Mouse (Mus musculus): ENCODE results near the gene Fer1l4. TPM values are rescaled to one million over a fixed set of nuclear protein-coding genes. Genes with fewer than 3 reads are reported as not detected.

The Fer1l4 gene
- total RNA-seq, 2 experiments from 2014 or later = not detected

GRCm38 (mm10) chr2:156007888-156008532, 44.7 kb downstream of the Fer1l4 start, which contains the start of the genes 6430550D23Rik and Ergic3:
Gene 6430550D23Rik, minus strand, starts transcription at chr2:156007977.
Gene Ergic3, plus strand, starts transcription at chr2:156008045.
- peak; percentile 99 to 100 for DNase-seq

- no peak for DNase-seq
Measured at GRCm38 (mm10) chr2:156005393-156005792, 47.4 kb downstream of the Fer1l4 start.

GRCm38 (mm10) chr2:155991863-155992321, 60.9 kb downstream of the Fer1l4 start:
- DNase-seq = peak; percentile 14 to 59

- DNase-seq = no peak
Measured at GRCm38 (mm10) chr2:155991151-155991550, 61.6 kb downstream of the Fer1l4 start.

- DNase-seq = no peak
Measured at GRCm38 (mm10) chr2:155989085-155989484, 63.7 kb downstream of the Fer1l4 start.

GRCm38 (mm10) chr2:155987131-155987530, 65.6 kb downstream of the Fer1l4 start:
- no peak for DNase-seq

GRCm38 (mm10) chr2:155985776-155986175, 67.0 kb downstream of the Fer1l4 start:
- DNase-seq = no peak

GRCm38 (mm10) chr2:155979328-155979991, 73.3 kb downstream of the Fer1l4 start:
- peak; percentile 19 to 43 for DNase-seq

- DNase-seq = no peak
Measured at GRCm38 (mm10) chr2:155974087-155974731, 78.5 kb downstream of the Fer1l4 start.

GRCm38 (mm10) chr2:155973348-155973747, 79.4 kb downstream of the Fer1l4 start:
- DNase-seq = no peak

Other genes starting within 250 kb of the Fer1l4 start
- 100 to 1,000 TPM; 185 to 198 TPM for gene BC029722, start 233.5 kb downstream of the Fer1l4 start, total RNA-seq (2021)
- 100 to 1,000 TPM; 158 to 163 TPM for gene Eif6, start 226.0 kb downstream of the Fer1l4 start, total RNA-seq (2021)
- gene Fam83c, start 218.1 kb downstream of the Fer1l4 start, total RNA-seq (2021) = not detected
- gene Uqcc1, start 122.6 kb downstream of the Fer1l4 start, total RNA-seq (2021) = 100 to 1,000 TPM; 103 to 126 TPM
- not detected for gene Gm15557, start 112.2 kb downstream of the Fer1l4 start, total RNA-seq (2021)
- under 1 TPM; 0.56 to 0.89 TPM for gene Gdf5, start 107.6 kb downstream of the Fer1l4 start, total RNA-seq (2021)
- 10 to 100 TPM; 11.5 to 11.9 TPM for gene Cep250, start 96.5 kb downstream of the Fer1l4 start, total RNA-seq (2021)
- gene 6430550D23Rik, start 45.0 kb downstream of the Fer1l4 start, total RNA-seq (2021) = 1 to 10 TPM; 1.5 to 2.8 TPM
- gene Ergic3, start 44.9 kb downstream of the Fer1l4 start, total RNA-seq (2021) = 100 to 1,000 TPM; 235 to 250 TPM
- 1 to 10 TPM; 2.5 to 3.7 TPM for gene Spag4, start 12.2 kb upstream of the Fer1l4 start, total RNA-seq (2021)
- gene Cpne1, start 59.0 kb upstream of the Fer1l4 start, total RNA-seq (2021) = 10 to 100 TPM; 47.5 to 55.6 TPM
- gene Rbm12, start 59.0 kb upstream of the Fer1l4 start, total RNA-seq (2021) = 10 to 100 TPM; 21.9 to 29.4 TPM
- gene Gm28036, start 74.1 kb upstream of the Fer1l4 start, total RNA-seq (2021) = 10 to 100 TPM; 17.6 to 30.3 TPM
- 100 to 1,000 TPM; 319 to 321 TPM for gene Romo1, start 91.1 kb upstream of the Fer1l4 start, total RNA-seq (2021)
- 10 to 100 TPM; 82.1 to 90.9 TPM for gene Nfs1, start 91.2 kb upstream of the Fer1l4 start, total RNA-seq (2021)
- gene Rbm39, start 127.3 kb upstream of the Fer1l4 start, total RNA-seq (2021) = 100 to 1,000 TPM; 334 to 392 TPM
- 10 to 100 TPM; 31.8 to 45.5 TPM for gene Phf20, start 143.5 kb upstream of the Fer1l4 start, total RNA-seq (2021)

Measured in adrenal gland, postnatal 36 days (tissue).